Mouse (Mus musculus) G1E-ER4 (cell line): ENCODE results near the gene Mapkapk2. TPM values are rescaled to one million over a fixed set of nuclear protein-coding genes. Genes with fewer than 3 reads are reported as not detected.

Experiments
- GATA1 ChIP-seq: IDR thresholded peaks from one replicate; pipeline ENCODE4 v1.8.0; 2012; ENCODE audit warnings: low read length, inconsistent platforms
- polyA plus RNA-seq: library from polyadenylated mRNA; stranded (reverse); fragments of >175 nt; gene quantifications from 2 replicates; pipeline ENCODE4 v1.2.3, GENCODE M21; 2012

Gene Mapkapk2
- polyA plus RNA-seq, 1 experiment = 39.9 TPM

- no peak for TF ChIP-seq GATA1
Measured at GRCm38 (mm10) chr1:131090877-131091276, 6.7 kb downstream of the Mapkapk2 start.

GRCm38 (mm10) chr1:131090261-131090660 is 7.4 kb downstream of the Mapkapk2 start:
- TF ChIP-seq GATA1 = no peak

GRCm38 (mm10) chr1:131089525-131090127 is 8.0 kb downstream of the Mapkapk2 start:
- TF ChIP-seq GATA1 = no peak

- no peak for TF ChIP-seq GATA1
Measured at GRCm38 (mm10) chr1:131088547-131088946, 9.1 kb downstream of the Mapkapk2 start.

GRCm38 (mm10) chr1:131086907-131087306 is 10.7 kb downstream of the Mapkapk2 start:
- TF ChIP-seq GATA1 = no peak

GRCm38 (mm10) chr1:131085957-131086739 is 11.5 kb downstream of the Mapkapk2 start:
- TF ChIP-seq GATA1 = no peak

GRCm38 (mm10) chr1:131085272-131085671 is 12.4 kb downstream of the Mapkapk2 start:
- no peak for TF ChIP-seq GATA1

GRCm38 (mm10) chr1:131084289-131084688 is 13.3 kb downstream of the Mapkapk2 start:
- no peak for TF ChIP-seq GATA1

GRCm38 (mm10) chr1:131083609-131084008 is 14.0 kb downstream of the Mapkapk2 start:
- no peak for TF ChIP-seq GATA1

- TF ChIP-seq GATA1 = no peak
Measured at GRCm38 (mm10) chr1:131083122-131083521, 14.5 kb downstream of the Mapkapk2 start.

- TF ChIP-seq GATA1 = no peak
Measured at GRCm38 (mm10) chr1:131080686-131081085, 16.9 kb downstream of the Mapkapk2 start.

GRCm38 (mm10) chr1:131079762-131080161 is 17.9 kb downstream of the Mapkapk2 start:
- no peak for TF ChIP-seq GATA1

- no peak for TF ChIP-seq GATA1
Measured at GRCm38 (mm10) chr1:131078761-131079330, 18.8 kb downstream of the Mapkapk2 start.

- no peak for TF ChIP-seq GATA1
Measured at GRCm38 (mm10) chr1:131075098-131075791, 22.4 kb downstream of the Mapkapk2 start.

GRCm38 (mm10) chr1:131074524-131074938 is 23.1 kb downstream of the Mapkapk2 start:
- no peak for TF ChIP-seq GATA1
